In genomic region chr3:82876372-82876739, GRCm38 (mm10) we compare ENCODE assay signal across 8 mouse cellular contexts. TPM values are rescaled to one million over a fixed set of nuclear protein-coding genes. Genes with fewer than 3 reads are reported as not detected.
DNase-seq lines count a peak whose midpoint lies in the region; ATAC-seq lines count a peak whose summit lies in the region.

Rbm46 (minus strand) TSS chr3:82876483.

- peak; percentile 86 for DNase-seq in adrenal gland, postnatal 10 days
- peak; percentile 50 to 63 for DNase-seq in gastrocnemius, adult 8-10 months (ENCODE audit: low spot score in 2 of 2)
- peak; percentile 18 for DNase-seq in left cerebral cortex, adult 11 months (ENCODE audit: low spot score)
- DNase-seq in lung, postnatal 10 days: peak; percentile 93
- DNase-seq in retina, postnatal 7 days (ENCODE audit: low read depth, low spot score): peak; percentile 55

- ATAC-seq in common myeloid progenitor, adult 5-6 weeks (replicated peaks; ENCODE audit: low read depth, poor library complexity, severe bottlenecking): peak; percentile 80
- ATAC-seq in hindbrain, embryonic 15.5 days (ENCODE audit: low FRiP score, low read depth): peak; percentile 96
- ATAC-seq in inflammation-experienced regulatory T-cells, adult 6 months: no peak

- 18% methylated on average over 36 of the region's 36 CpGs for WGBS in hindbrain, embryonic 15.5 days

- no peak within 1 kb of the TSS for H3K9ac ChIP-seq in hindbrain, embryonic 15.5 days

- peak within 1 kb of the TSS; percentile 48 for H3K4me3 ChIP-seq in hindbrain, embryonic 15.5 days

- H3K27me3 ChIP-seq in hindbrain, embryonic 15.5 days: peaks cover 29% of the 10 kb centered on the region

- H3K4me2 ChIP-seq in hindbrain, embryonic 15.5 days: peak within 1 kb of the TSS; percentile 75

- H3K4me1 ChIP-seq in hindbrain, embryonic 15.5 days (replicated peaks): peaks cover 13% of the 10 kb centered on the region

- no peak within 1 kb of the TSS for H3K27ac ChIP-seq in hindbrain, embryonic 15.5 days (replicated peaks)

- no peaks in the 10 kb centered on the region for H3K9me3 ChIP-seq in hindbrain, embryonic 15.5 days

- H3K36me3 ChIP-seq in hindbrain, embryonic 15.5 days: no peaks in the 10 kb centered on the region

RNA-seq across cellular contexts. Expression of gene Rbm46, which starts in this region (rescaled TPM):
- total RNA-seq in adrenal gland, postnatal 10 days (2021): 1 to 10 TPM; 1.1 to 1.2 TPM
- total RNA-seq in common myeloid progenitor, adult 5-6 weeks (2017): not detected in 2 replicates
- total RNA-seq in gastrocnemius, adult 8-10 months (2022): under 1 TPM in 1 of 4 experiments, not detected in 3; 0.13 TPM
- 1.4 and 2.1 TPM in 2 replicates for polyA plus RNA-seq in hindbrain, embryonic 15.5 days (2015; fragmentation: Nextera tagmentation; extraction: Ambion mirVana)
- under 1 TPM in 1 of 3 experiments, not detected in 2; 0.28 TPM for polyA plus RNA-seq in inflammation-experienced regulatory T-cells, adult 6 months (2017; shearing (Covaris generic))

Comparison
In these comparisons a context has a peak if more than half of its experiments do, and no peak if none do; other contexts are left out.
1. Peak in ATAC-seq in common myeloid progenitor, adult 5-6 weeks; RNA of the gene not detected or under 1 TPM.
2. Peak in DNase-seq in gastrocnemius, adult 8-10 months; RNA of the gene not detected or under 1 TPM.
3. DNase-seq: peak in every context shown above with its lines; median percentile 93 in lung, postnatal 10 days; 86 in adrenal gland, postnatal 10 days; 56 in gastrocnemius, adult 8-10 months; 55 in retina, postnatal 7 days; 18 in left cerebral cortex, adult 11 months.